Mouse (Mus musculus): ENCODE results near the gene Prlh.

The Prlh gene

GRCm38 (mm10) chr1:90953688-90954087, 780 bp downstream of the Prlh start:
- DNase-seq (ENCODE audit: low read depth, low spot score) = no peak

GRCm38 (mm10) chr1:90956245-90957096, 3.6 kb downstream of the Prlh start:
- DNase-seq (ENCODE audit: low read depth, low spot score) = no peak

- DNase-seq (ENCODE audit: low read depth, low spot score) = no peak
Measured at GRCm38 (mm10) chr1:90962526-90962925, 9.6 kb downstream of the Prlh start.

GRCm38 (mm10) chr1:90962994-90963393, 10.1 kb downstream of the Prlh start:
- DNase-seq (ENCODE audit: low read depth, low spot score) = no peak

- no peak for DNase-seq (ENCODE audit: low read depth, low spot score)
Measured at GRCm38 (mm10) chr1:90967583-90967982, 14.7 kb downstream of the Prlh start.

GRCm38 (mm10) chr1:90968649-90969048, 15.7 kb downstream of the Prlh start:
- DNase-seq (ENCODE audit: low read depth, low spot score) = no peak

- DNase-seq (ENCODE audit: low read depth, low spot score) = no peak
Measured at GRCm38 (mm10) chr1:90969347-90969784, 16.5 kb downstream of the Prlh start, which contains the start of gene Rab17. TSS of gene Rab17 (minus strand) at chr1:90969661.

- DNase-seq (ENCODE audit: low read depth, low spot score) = no peak
Measured at GRCm38 (mm10) chr1:90969881-90970390, 17.0 kb downstream of the Prlh start.

- DNase-seq (ENCODE audit: low read depth, low spot score) = no peak
Measured at GRCm38 (mm10) chr1:90972911-90973573, 20.1 kb downstream of the Prlh start.

- no peak for DNase-seq (ENCODE audit: low read depth, low spot score)
Measured at GRCm38 (mm10) chr1:90973574-90973911, 20.6 kb downstream of the Prlh start.

GRCm38 (mm10) chr1:90974906-90975649, 22.2 kb downstream of the Prlh start:
- DNase-seq (ENCODE audit: low read depth, low spot score) = no peak

GRCm38 (mm10) chr1:90975960-90976359, 23.1 kb downstream of the Prlh start:
- no peak for DNase-seq (ENCODE audit: low read depth, low spot score)

- no peak for DNase-seq (ENCODE audit: low read depth, low spot score)
Measured at GRCm38 (mm10) chr1:90980638-90981330, 27.9 kb downstream of the Prlh start.

GRCm38 (mm10) chr1:90981346-90981745, 28.4 kb downstream of the Prlh start:
- DNase-seq (ENCODE audit: low read depth, low spot score) = no peak

- no peak for DNase-seq (ENCODE audit: low read depth, low spot score)
Measured at GRCm38 (mm10) chr1:90995916-90996315, 43.0 kb downstream of the Prlh start.

GRCm38 (mm10) chr1:90997136-90997535, 44.2 kb downstream of the Prlh start:
- no peak for DNase-seq (ENCODE audit: low read depth, low spot score)

GRCm38 (mm10) chr1:90997641-90998040, 44.7 kb downstream of the Prlh start:
- DNase-seq (ENCODE audit: low read depth, low spot score) = no peak

GRCm38 (mm10) chr1:90998268-90998890, 45.5 kb downstream of the Prlh start, which contains the start of gene Lrrfip1:
TSS of gene Lrrfip1 (plus strand) at chr1:90998737.
- no peak for DNase-seq (ENCODE audit: low read depth, low spot score)

- no peak for DNase-seq (ENCODE audit: low read depth, low spot score)
Measured at GRCm38 (mm10) chr1:90998891-90999611, 46.1 kb downstream of the Prlh start.

- DNase-seq (ENCODE audit: low read depth, low spot score) = no peak
Measured at GRCm38 (mm10) chr1:90999911-91000601, 47.1 kb downstream of the Prlh start.
